In the genomic region with DNA sequence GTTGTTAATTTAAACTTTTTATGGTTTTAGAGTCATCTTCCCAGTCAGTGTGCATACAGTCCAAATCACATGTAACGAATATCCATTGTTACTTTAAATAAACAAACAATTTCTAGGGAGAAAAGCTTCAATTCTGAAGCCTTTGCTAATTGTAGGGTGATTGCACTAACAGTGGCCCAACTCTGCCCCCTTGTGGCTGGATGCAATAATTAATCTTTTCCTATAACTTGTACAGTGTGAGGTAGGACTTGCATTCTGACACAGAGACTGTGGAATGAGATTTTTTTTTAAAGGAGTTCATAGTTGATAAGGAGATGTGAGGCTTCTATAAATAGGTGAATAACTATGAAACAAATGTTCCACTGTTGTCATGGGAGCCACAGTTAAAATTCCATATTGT, we compare ENCODE assay signal across 8 mouse cellular contexts. TPM values are rescaled to one million over a fixed set of nuclear protein-coding genes. Genes with fewer than 3 reads are reported as not detected.
DNase-seq lines count a peak whose midpoint lies in the region; ATAC-seq lines count a peak whose summit lies in the region.

No protein-coding gene starts in this region.

- DNase-seq in urinary bladder, postnatal 14 days (ENCODE audit: low spot score) = peak; percentile 72
- DNase-seq in urinary bladder, adult 2 months (ENCODE audit: low spot score) = no peak
- peak; percentile 43 for DNase-seq in brain, embryonic 18.5 days (ENCODE audit: low read depth, low spot score)
- peak; percentile 18 for DNase-seq in fibroblast of lung, adult 2 months (ENCODE audit: low read depth)
- DNase-seq in induced T-regulatory cell, adult 2 months (ENCODE audit: low read depth) = peak; percentile 59
- DNase-seq in limb, embryonic 11.5 days (ENCODE audit: low spot score) = peak; percentile 85
- peak; percentile 64 for DNase-seq in neural tube, embryonic 11.5 days (ENCODE audit: low spot score)

- no peak overlapping the region for H3K4me3 ChIP-seq in limb, embryonic 11.5 days (ENCODE audit: low read depth, low read length)
- H3K4me3 ChIP-seq in neural tube, embryonic 11.5 days (ENCODE audit: low read depth, low read length) = no peak overlapping the region

- no peaks in the 10 kb centered on the region for H3K9me3 ChIP-seq in limb, embryonic 11.5 days (ENCODE audit: control insufficient read depth, low read length)
- no peaks in the 10 kb centered on the region for H3K9me3 ChIP-seq in neural tube, embryonic 11.5 days (ENCODE audit: control insufficient read depth, low read length)

- WGBS in limb, embryonic 11.5 days = 4% methylated on average over 1 of the region's 1 CpGs
- WGBS in neural tube, embryonic 11.5 days = 10% methylated on average over 1 of the region's 1 CpGs

- H3K36me3 ChIP-seq in limb, embryonic 11.5 days (ENCODE audit: control insufficient read depth, insufficient read depth, low read length) = no peaks in the 10 kb centered on the region
- no peaks in the 10 kb centered on the region for H3K36me3 ChIP-seq in neural tube, embryonic 11.5 days (ENCODE audit: control insufficient read depth, insufficient read depth, low read length)

- H3K9ac ChIP-seq in limb, embryonic 11.5 days (ENCODE audit: low read length) = no peak overlapping the region
- no peak overlapping the region for H3K9ac ChIP-seq in neural tube, embryonic 11.5 days (ENCODE audit: low read length)

- no peak overlapping the region for H3K27ac ChIP-seq in limb, embryonic 11.5 days (replicated peaks; ENCODE audit: low read depth, low read length)
- H3K27ac ChIP-seq in neural tube, embryonic 11.5 days (ENCODE audit: low read depth, low read length) = no peak overlapping the region

- no peak for ATAC-seq in limb, embryonic 11.5 days (ENCODE audit: insufficient number of reproducible peaks, low FRiP score, low TSS enrichment, low read depth)
- peak; percentile 63 for ATAC-seq in neural tube, embryonic 11.5 days (ENCODE audit: insufficient read depth, low FRiP score, low TSS enrichment)
- no peak for ATAC-seq in inflammation-experienced regulatory T-cells, adult 6 months

- H3K27me3 ChIP-seq in limb, embryonic 11.5 days (ENCODE audit: control insufficient read depth, insufficient read depth, low read length) = no peaks in the 10 kb centered on the region
- H3K27me3 ChIP-seq in neural tube, embryonic 11.5 days (ENCODE audit: control insufficient read depth, insufficient read depth, low read length) = no peaks in the 10 kb centered on the region

- no peak overlapping the region for H3K4me2 ChIP-seq in limb, embryonic 11.5 days (ENCODE audit: low read depth, severe bottlenecking)
- no peak overlapping the region for H3K4me2 ChIP-seq in neural tube, embryonic 11.5 days (ENCODE audit: low read depth)

- peaks cover 17% of the 10 kb centered on the region for H3K4me1 ChIP-seq in limb, embryonic 11.5 days (ENCODE audit: control insufficient read depth, insufficient read depth, low read length)
- H3K4me1 ChIP-seq in neural tube, embryonic 11.5 days (ENCODE audit: control insufficient read depth, insufficient read depth, low read length) = no peaks in the 10 kb centered on the region

RNA-seq across cellular contexts. Expression of gene Them7, which starts 6.2 kb away (rescaled TPM):
- 0.09 and 0.11 TPM in 2 replicates for polyA plus RNA-seq in urinary bladder, adult 2 months (2012; rRNA removed)
- 1.3 and 1.8 TPM in 2 replicates for polyA plus RNA-seq in limb, embryonic 11.5 days (2014; fragmentation: Nextera tagmentation; extraction: Ambion mirVana)
- 0.73 and 0.84 TPM in 2 replicates for polyA plus RNA-seq in neural tube, embryonic 11.5 days (2014; fragmentation: Nextera tagmentation; extraction: Ambion mirVana)
- polyA plus RNA-seq in inflammation-experienced regulatory T-cells, adult 6 months (2017; shearing (Covaris generic)) = not detected
